Mouse (Mus musculus): Measurements from ENCODE around the gene Dbndd2.

The Dbndd2 gene

GRCm38 (mm10) chr2:164485681-164486257 lies at the start of gene Dbndd2:
TSS of gene Dbndd2 (plus strand) at chr2:164486106.
- peak; percentile 58 for DNase-seq (ENCODE audit: low spot score)

GRCm38 (mm10) chr2:164436215-164436913 lies 49.5 kb upstream of the Dbndd2 start:
- no peak for DNase-seq (ENCODE audit: low spot score)

GRCm38 (mm10) chr2:164436961-164437360 lies 48.9 kb upstream of the Dbndd2 start:
- DNase-seq (ENCODE audit: low spot score), result no peak

- no peak for DNase-seq (ENCODE audit: low spot score)
Measured at GRCm38 (mm10) chr2:164437710-164438109, 48.2 kb upstream of the Dbndd2 start.

- no peak for DNase-seq (ENCODE audit: low spot score)
Measured at GRCm38 (mm10) chr2:164438257-164438656, 47.6 kb upstream of the Dbndd2 start.

- no peak for DNase-seq (ENCODE audit: low spot score)
Measured at GRCm38 (mm10) chr2:164439001-164439421, 46.9 kb upstream of the Dbndd2 start.

GRCm38 (mm10) chr2:164440314-164440713 lies 45.6 kb upstream of the Dbndd2 start:
- no peak for DNase-seq (ENCODE audit: low spot score)

GRCm38 (mm10) chr2:164441155-164441554 lies 44.8 kb upstream of the Dbndd2 start:
- DNase-seq (ENCODE audit: low spot score), result no peak

GRCm38 (mm10) chr2:164441731-164442130 lies 44.2 kb upstream of the Dbndd2 start:
- DNase-seq (ENCODE audit: low spot score), result no peak

- DNase-seq (ENCODE audit: low spot score), result no peak
Measured at GRCm38 (mm10) chr2:164442315-164443050, 43.4 kb upstream of the Dbndd2 start.

GRCm38 (mm10) chr2:164443051-164443437 lies 42.9 kb upstream of the Dbndd2 start:
- peak; percentile 88 for DNase-seq (ENCODE audit: low spot score)

- DNase-seq (ENCODE audit: low spot score), result no peak
Measured at GRCm38 (mm10) chr2:164443460-164444000, 42.4 kb upstream of the Dbndd2 start, which contains the start of gene Sdc4. TSS of gene Sdc4 (minus strand) at chr2:164443887.

GRCm38 (mm10) chr2:164444701-164445100 lies 41.2 kb upstream of the Dbndd2 start:
- no peak for DNase-seq (ENCODE audit: low spot score)

- no peak for DNase-seq (ENCODE audit: low spot score)
Measured at GRCm38 (mm10) chr2:164445399-164446085, 40.4 kb upstream of the Dbndd2 start.

GRCm38 (mm10) chr2:164446086-164446469 lies 39.8 kb upstream of the Dbndd2 start:
- DNase-seq (ENCODE audit: low spot score), result no peak

GRCm38 (mm10) chr2:164448140-164448539 lies 37.8 kb upstream of the Dbndd2 start:
- no peak for DNase-seq (ENCODE audit: low spot score)

- no peak for DNase-seq (ENCODE audit: low spot score)
Measured at GRCm38 (mm10) chr2:164448921-164449320, 37.0 kb upstream of the Dbndd2 start.

GRCm38 (mm10) chr2:164449341-164450042 lies 36.4 kb upstream of the Dbndd2 start:
- no peak for DNase-seq (ENCODE audit: low spot score)

GRCm38 (mm10) chr2:164452000-164452676 lies 33.8 kb upstream of the Dbndd2 start:
- no peak for DNase-seq (ENCODE audit: low spot score)

- no peak for DNase-seq (ENCODE audit: low spot score)
Measured at GRCm38 (mm10) chr2:164453047-164453757, 32.7 kb upstream of the Dbndd2 start.
